Mouse (Mus musculus): ENCODE results near the gene Sirt7.

DNA sequence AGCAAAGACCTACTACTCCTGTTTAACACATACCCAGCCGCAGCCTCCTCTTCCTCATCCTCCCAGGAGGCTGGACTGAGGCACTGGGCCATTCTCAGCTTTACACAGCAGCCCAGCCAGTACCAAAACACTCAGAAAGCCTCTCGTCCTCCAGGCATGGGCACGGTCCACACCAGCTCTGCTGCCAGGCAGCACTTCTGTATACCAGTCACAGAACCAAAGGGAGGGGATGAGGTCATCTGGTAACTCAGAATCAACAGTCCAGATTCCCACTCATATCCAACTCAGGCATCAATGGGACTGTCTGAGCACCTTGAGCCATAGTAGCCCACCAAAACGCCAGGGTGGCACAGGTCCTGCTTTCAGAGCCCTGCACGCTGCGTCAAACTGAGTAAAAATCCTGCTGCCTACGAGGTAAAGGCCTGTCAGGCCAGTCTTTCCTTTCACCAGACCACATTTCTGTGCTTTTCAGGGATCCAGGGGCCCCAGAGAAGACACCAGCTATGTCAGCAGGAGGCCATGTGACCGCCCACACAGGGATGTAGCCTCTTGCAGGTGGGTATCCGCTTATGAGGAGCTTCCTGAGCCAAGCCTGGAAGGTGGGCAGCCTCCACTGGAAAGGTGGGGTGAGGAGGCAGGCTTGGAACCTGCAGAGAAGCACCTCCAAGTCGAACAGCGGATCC, 1.9 kb upstream of the Sirt7 start:
- no peak for TF ChIP-seq CTCF (IDR thresholded peaks at IDR 0.05; ENCODE audit: low read depth, low read length)
- TF ChIP-seq POLR2A (IDR thresholded peaks at IDR 0.05; ENCODE audit: extremely low read depth, insufficient read depth, low read length): no peak
